Mouse (Mus musculus) testis, adult 10 weeks (tissue): ENCODE results near the gene Bcl2a1d. TPM values are rescaled to one million over a fixed set of nuclear protein-coding genes. Genes with fewer than 3 reads are reported as not detected.

Experiments used
- polyA plus RNA-seq: library from polyadenylated mRNA; stranded (reverse); fragments of 350-450 nt; fragmentation: Illumina TruSeq; extraction: RNeasy Lipid Tissue Mini Kit (QIAGEN cat#74804); gene quantifications from one replicate; pipeline ENCODE4 v1.2.3, GENCODE M21; 2014; ENCODE audit warnings: low read depth, low replicate concordance

Gene Bcl2a1d
- polyA plus RNA-seq = not detected

DNA sequence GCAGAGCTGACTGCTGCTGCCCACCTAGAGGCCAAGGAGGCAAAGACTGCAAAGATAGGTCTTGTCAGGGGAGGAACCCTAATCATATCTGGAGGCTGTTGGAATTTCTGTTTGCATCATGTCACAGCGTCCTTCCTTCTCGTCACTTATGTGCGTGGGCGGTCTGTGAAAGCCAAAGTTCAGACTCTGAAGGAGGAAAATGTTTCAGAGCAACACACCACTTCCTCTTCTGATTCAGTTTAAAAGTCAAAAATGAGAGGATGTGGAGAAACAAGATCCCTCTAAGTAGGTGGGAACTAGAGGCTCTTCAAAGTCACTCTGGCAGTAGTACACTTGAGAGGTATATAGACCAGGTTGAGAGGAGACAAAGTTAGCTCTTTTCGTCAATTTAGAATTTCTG, at the start of gene Bcl2a1d:
Bcl2a1d (minus strand) TSS at position 187 of the 400 bp plus-strand sequence.

DNA sequence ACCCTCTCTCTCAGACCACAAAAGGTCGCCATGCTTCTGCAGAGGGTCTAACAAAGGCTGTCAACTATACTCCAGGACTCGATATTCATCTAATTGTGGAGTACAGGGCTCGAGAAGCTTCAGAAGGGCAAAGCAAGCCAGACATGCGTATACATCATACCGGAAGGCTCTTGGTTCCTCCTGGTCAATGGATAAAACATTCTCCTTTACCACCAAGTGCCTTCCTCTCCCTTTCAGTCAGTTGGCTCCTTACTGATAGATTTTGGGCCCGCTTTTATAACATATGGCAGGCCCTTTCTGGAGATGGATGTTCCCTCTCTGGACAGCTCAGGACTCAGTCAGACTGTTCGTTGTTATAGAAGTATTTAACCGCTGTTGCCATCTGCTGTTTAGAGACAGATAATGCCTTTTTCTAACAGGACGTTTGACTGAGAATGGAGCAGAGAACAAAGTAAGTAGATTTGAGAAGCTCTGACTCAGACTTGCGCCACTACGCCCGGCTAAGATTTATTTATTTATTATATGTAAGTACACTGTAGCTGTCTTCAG, 11.7 kb downstream of the Bcl2a1d start, which contains the start of gene Mthfsl:
Mthfsl (minus strand) TSS at position 308 of the 549 bp plus-strand sequence.

Other genes starting within 250 kb of the Bcl2a1d start
- gene Syncrip, start 249.3 kb downstream of the Bcl2a1d start, polyA plus RNA-seq = 123 TPM
- 34.3 TPM for gene Zfp949, start 183.9 kb downstream of the Bcl2a1d start, polyA plus RNA-seq
- gene Trim43a, start 151.0 kb downstream of the Bcl2a1d start, polyA plus RNA-seq = not detected
- gene Mthfsl, start 11.6 kb downstream of the Bcl2a1d start, polyA plus RNA-seq = 12.1 TPM
- not detected for gene Trim43c, start 107.2 kb upstream of the Bcl2a1d start, polyA plus RNA-seq
- gene Bcl2a1a, start 225.0 kb upstream of the Bcl2a1d start, polyA plus RNA-seq = 1.1 TPM